ENCODE assay signal across 8 mouse cellular contexts in genomic region chr9:108338551-108338885, GRCm38 (mm10). TPM values are rescaled to one million over a fixed set of nuclear protein-coding genes. Genes with fewer than 3 reads are reported as not detected.
DNase-seq lines count a peak whose midpoint lies in the region; ATAC-seq lines count a peak whose summit lies in the region.

No protein-coding gene starts in this region.

- no peaks in the 10 kb centered on the region for H3K9me3 ChIP-seq in kidney, embryonic 16.5 days (ENCODE audit: low read length)
- no peaks in the 10 kb centered on the region for H3K9me3 ChIP-seq in intestine, embryonic 14.5 days (ENCODE audit: control insufficient read depth, low read length)
- H3K9me3 ChIP-seq in midbrain, embryonic 12.5 days = no peaks in the 10 kb centered on the region

- H3K4me3 ChIP-seq in kidney, embryonic 16.5 days (ENCODE audit: low read length) = peak overlapping the region; percentile 78
- peak overlapping the region; percentile 89 for H3K4me3 ChIP-seq in intestine, embryonic 14.5 days (ENCODE audit: low read depth, low read length)
- peak overlapping the region; percentile 81 for H3K4me3 ChIP-seq in midbrain, embryonic 12.5 days

- H3K27ac ChIP-seq in kidney, embryonic 16.5 days (ENCODE audit: low read length) = peak overlapping the region; percentile 97
- peak overlapping the region; percentile 96 for H3K27ac ChIP-seq in intestine, embryonic 14.5 days (ENCODE audit: low read depth)
- peak overlapping the region; percentile 91 for H3K27ac ChIP-seq in midbrain, embryonic 12.5 days (replicated peaks)

- H3K36me3 ChIP-seq in kidney, embryonic 16.5 days (ENCODE audit: insufficient read depth, low read length) = peaks cover 26% of the 10 kb centered on the region
- peaks cover 38% of the 10 kb centered on the region for H3K36me3 ChIP-seq in intestine, embryonic 14.5 days (ENCODE audit: control insufficient read depth, insufficient read depth, low read length)
- peaks cover 30% of the 10 kb centered on the region for H3K36me3 ChIP-seq in midbrain, embryonic 12.5 days

- no peak for DNase-seq in kidney, adult 9 months
- peak; percentile 45 for DNase-seq in embryo, embryonic 11 days
- DNase-seq in intestine, embryonic 14.5 days (ENCODE audit: low spot score) = peak; percentile 59
- no peak for DNase-seq in gastrocnemius, postnatal 14 days
- no peak for DNase-seq in left cerebral cortex, adult 8-10 months (ENCODE audit: low spot score in 2 of 2)
- no peak for DNase-seq in right cerebral cortex, postnatal 4 days

- peak overlapping the region; percentile 89 for H3K4me2 ChIP-seq in kidney, embryonic 16.5 days (replicated peaks; ENCODE audit: low read depth, low read length)
- H3K4me2 ChIP-seq in intestine, embryonic 14.5 days (ENCODE audit: low read length) = peak overlapping the region; percentile 88
- H3K4me2 ChIP-seq in midbrain, embryonic 12.5 days (replicated peaks) = peak overlapping the region; percentile 78

- 22% methylated on average over 6 of the region's 6 CpGs for WGBS in kidney, embryonic 16.5 days
- WGBS in intestine, embryonic 14.5 days = 29% methylated on average over 6 of the region's 6 CpGs
- 28% methylated on average over 6 of the region's 6 CpGs for WGBS in midbrain, embryonic 12.5 days

- H3K4me1 ChIP-seq in kidney, embryonic 16.5 days (ENCODE audit: insufficient read depth, low read length) = peaks cover 35% of the 10 kb centered on the region
- H3K4me1 ChIP-seq in intestine, embryonic 14.5 days (replicated peaks; ENCODE audit: control insufficient read depth, insufficient read depth, low read length) = peaks cover 19% of the 10 kb centered on the region; the same call in 1 of the 2 replicates
- peaks cover 19% of the 10 kb centered on the region for H3K4me1 ChIP-seq in midbrain, embryonic 12.5 days

- H3K27me3 ChIP-seq in kidney, embryonic 16.5 days (ENCODE audit: insufficient read depth, low read length) = no peaks in the 10 kb centered on the region
- H3K27me3 ChIP-seq in intestine, embryonic 14.5 days (replicated peaks; ENCODE audit: control insufficient read depth, insufficient read depth, low read length) = no peaks in the 10 kb centered on the region
- H3K27me3 ChIP-seq in midbrain, embryonic 12.5 days = no peaks in the 10 kb centered on the region

- ATAC-seq in kidney, embryonic 16.5 days (ENCODE audit: low FRiP score, low TSS enrichment) = no peak
- no peak; the same call in 1 of the 2 replicates for ATAC-seq in intestine, embryonic 14.5 days (replicated peaks; ENCODE audit: low FRiP score, low TSS enrichment, low read depth)
- peak; percentile 20; the same call in 1 of the 2 replicates for ATAC-seq in midbrain, embryonic 12.5 days (ENCODE audit: low FRiP score, low read depth)

- intact Hi-C loops in gastrocnemius, postnatal 14 days (cut with DNase I; ENCODE audit: low total_unique reads) = no loop called here

- H3K9ac ChIP-seq in kidney, embryonic 16.5 days (replicated peaks; ENCODE audit: low read length) = peak overlapping the region; percentile 90
- peak overlapping the region; percentile 93 for H3K9ac ChIP-seq in intestine, embryonic 14.5 days (ENCODE audit: low read length)
- peak overlapping the region; percentile 92; the same call in 1 of the 2 replicates for H3K9ac ChIP-seq in midbrain, embryonic 12.5 days (replicated peaks)

RNA-seq across cellular contexts. Expression of gene Gpx1, which starts 0.2 kb away (rescaled TPM):
- polyA plus RNA-seq in kidney, embryonic 16.5 days (2015; fragmentation: Nextera tagmentation; extraction: Ambion mirVana) = 686 and 695 TPM in 2 replicates
- 760 and 815 TPM in 2 replicates for polyA plus RNA-seq in intestine, embryonic 14.5 days (2014; fragmentation: Nextera tagmentation; extraction: Ambion mirVana)
- 656 and 692 TPM in 2 replicates for polyA plus RNA-seq in midbrain, embryonic 12.5 days (2016; fragmentation: Nextera tagmentation; extraction: Ambion mirVana)
- total RNA-seq in gastrocnemius, postnatal 14 days (2021) = 10 to 100 TPM; 86.5 to 98.0 TPM
- 100 to 1,000 TPM in 3 of 4 experiments, 10 to 100 TPM in 1; 97.3 to 121 (median 112) TPM for total RNA-seq in left cerebral cortex, adult 8-10 months (2022)

RNA-seq across cellular contexts. Expression of gene Usp4, which starts 9.1 kb away (rescaled TPM):
- 113 and 119 TPM in 2 replicates for polyA plus RNA-seq in kidney, embryonic 16.5 days (2015; fragmentation: Nextera tagmentation; extraction: Ambion mirVana)
- 103 and 114 TPM in 2 replicates for polyA plus RNA-seq in intestine, embryonic 14.5 days (2014; fragmentation: Nextera tagmentation; extraction: Ambion mirVana)
- 135 and 142 TPM in 2 replicates for polyA plus RNA-seq in midbrain, embryonic 12.5 days (2016; fragmentation: Nextera tagmentation; extraction: Ambion mirVana)
- total RNA-seq in gastrocnemius, postnatal 14 days (2021) = 10 to 100 TPM; 56.6 to 62.4 TPM
- 100 to 1,000 TPM; 103 to 109 (median 105) TPM for total RNA-seq in left cerebral cortex, adult 8-10 months (2022)

RNA-seq across cellular contexts. Expression of gene Tcta, which starts 32.6 kb away (rescaled TPM):
- 34.9 and 38.9 TPM in 2 replicates for polyA plus RNA-seq in kidney, embryonic 16.5 days (2015; fragmentation: Nextera tagmentation; extraction: Ambion mirVana)
- 27.5 and 30.4 TPM in 2 replicates for polyA plus RNA-seq in intestine, embryonic 14.5 days (2014; fragmentation: Nextera tagmentation; extraction: Ambion mirVana)
- 39.9 and 41.7 TPM in 2 replicates for polyA plus RNA-seq in midbrain, embryonic 12.5 days (2016; fragmentation: Nextera tagmentation; extraction: Ambion mirVana)
- 10 to 100 TPM; 24.7 to 26.9 TPM for total RNA-seq in gastrocnemius, postnatal 14 days (2021)
- total RNA-seq in left cerebral cortex, adult 8-10 months (2022) = 10 to 100 TPM; 37.0 to 40.4 (median 39.4) TPM

RNA-seq across cellular contexts. Expression of gene Rhoa, which starts 32.6 kb away (rescaled TPM):
- 495 and 508 TPM in 2 replicates for polyA plus RNA-seq in kidney, embryonic 16.5 days (2015; fragmentation: Nextera tagmentation; extraction: Ambion mirVana)
- 281 and 309 TPM in 2 replicates for polyA plus RNA-seq in intestine, embryonic 14.5 days (2014; fragmentation: Nextera tagmentation; extraction: Ambion mirVana)
- polyA plus RNA-seq in midbrain, embryonic 12.5 days (2016; fragmentation: Nextera tagmentation; extraction: Ambion mirVana) = 324 and 379 TPM in 2 replicates
- total RNA-seq in gastrocnemius, postnatal 14 days (2021) = 100 to 1,000 TPM; 159 to 177 TPM
- total RNA-seq in left cerebral cortex, adult 8-10 months (2022) = 100 to 1,000 TPM; 164 to 176 (median 168) TPM

RNA-seq across cellular contexts. Expression of gene Amt, which starts 41.9 kb away (rescaled TPM):
- polyA plus RNA-seq in kidney, embryonic 16.5 days (2015; fragmentation: Nextera tagmentation; extraction: Ambion mirVana) = 40.8 and 43.7 TPM in 2 replicates
- polyA plus RNA-seq in intestine, embryonic 14.5 days (2014; fragmentation: Nextera tagmentation; extraction: Ambion mirVana) = 23.0 and 24.2 TPM in 2 replicates
- polyA plus RNA-seq in midbrain, embryonic 12.5 days (2016; fragmentation: Nextera tagmentation; extraction: Ambion mirVana) = 25.0 and 30.0 TPM in 2 replicates
- 1 to 10 TPM in 1 of 2 experiments, under 1 TPM in 1; 0.76 to 1.3 TPM for total RNA-seq in gastrocnemius, postnatal 14 days (2021)
- total RNA-seq in left cerebral cortex, adult 8-10 months (2022) = 10 to 100 TPM; 26.3 to 32.2 (median 28.2) TPM

Comparison
In these comparisons a context has a peak if more than half of its experiments do, and no peak if none do; other contexts are left out.
1. DNase-seq: peak in embryo, embryonic 11 days (single experiment) and intestine, embryonic 14.5 days (single experiment); none in kidney, adult 9 months (single experiment), gastrocnemius, postnatal 14 days (single experiment), left cerebral cortex, adult 8-10 months (0 of 2) and right cerebral cortex, postnatal 4 days (single experiment).
2. Peak in every context shown above with its lines, with median percentiles within 50 percentile points of each other: H3K27ac ChIP-seq, H3K4me2 ChIP-seq, H3K4me3 ChIP-seq and H3K9ac ChIP-seq.